Mouse (Mus musculus): ENCODE measurements at regions not wholly inside any gene's neighbourhood (a gene's known extent, or its start where the extent isn't known, plus 50 kb on each side); places are given as distances from the start of the nearest gene placed in this dataset.
A peak's percentile ranks its signal among the peaks of the same experiment; 100 is the strongest.
"Not testable (repeated sequence)": the region's sequence is repeated elsewhere in the genome, so short reads cannot be mapped to it uniquely, and the experiment has no call there.

DNA sequence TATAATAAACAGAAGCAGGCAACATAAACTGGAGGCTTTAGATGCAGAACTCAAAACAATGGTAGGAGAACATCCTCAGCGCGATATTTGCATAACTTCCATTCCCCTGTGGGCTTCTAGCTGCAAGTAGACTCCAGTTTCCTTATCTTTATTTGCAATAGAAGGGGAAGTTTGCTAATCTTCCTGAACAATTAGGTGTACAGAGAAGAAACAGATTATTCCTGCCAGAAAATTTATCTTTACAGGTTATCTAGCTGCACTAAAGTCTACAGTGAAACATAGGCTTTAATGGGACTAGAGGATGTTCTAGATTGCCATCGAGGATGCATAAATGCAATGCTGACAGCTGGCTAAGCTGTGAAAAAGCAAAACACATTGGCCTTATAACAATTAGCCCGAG lies 1544.0 kb downstream of the Efna5 start:
- DNase-seq: no peak

DNA sequence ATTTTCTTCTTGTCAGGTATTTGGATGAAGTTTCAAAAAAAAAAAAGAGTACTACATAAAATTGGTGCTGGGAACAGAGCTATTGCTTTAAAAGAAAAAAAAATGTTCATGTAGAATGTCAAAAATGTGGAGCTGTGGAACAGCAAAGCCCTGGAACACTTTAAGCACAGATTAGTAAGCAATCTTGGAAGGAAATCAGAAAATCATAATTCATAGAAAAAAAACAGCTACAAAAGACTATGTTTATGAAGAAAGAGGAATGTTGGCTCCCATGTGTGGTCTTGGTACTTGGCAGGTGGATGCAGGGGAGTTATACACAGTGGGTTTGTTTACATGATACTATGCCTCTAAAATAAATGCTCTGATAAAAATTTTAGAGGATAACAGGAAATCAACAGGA lies 1555.7 kb downstream of the Efna5 start:
- DNase-seq: no peak

DNA sequence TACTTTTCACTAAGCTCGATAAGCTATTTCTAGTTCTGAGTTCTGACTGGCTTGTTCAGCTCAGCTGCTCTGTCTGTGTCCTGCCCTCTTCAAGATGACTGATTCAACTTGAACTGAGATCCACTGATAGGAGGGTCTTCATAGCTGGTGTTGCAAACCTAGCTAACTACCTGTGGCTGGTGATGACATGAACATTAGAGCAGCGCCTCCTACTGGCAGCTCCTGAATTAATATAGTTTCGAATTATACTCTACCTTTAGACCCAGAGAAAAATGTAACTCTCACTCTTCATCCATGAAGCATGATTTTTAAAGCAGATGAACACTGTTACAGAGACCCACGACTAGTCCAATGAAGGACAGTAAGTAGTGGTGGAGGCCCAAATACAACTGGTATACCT lies 1560.3 kb downstream of the Efna5 start:
- DNase-seq: peak in 1 of 2 experiments; percentile 10

DNA sequence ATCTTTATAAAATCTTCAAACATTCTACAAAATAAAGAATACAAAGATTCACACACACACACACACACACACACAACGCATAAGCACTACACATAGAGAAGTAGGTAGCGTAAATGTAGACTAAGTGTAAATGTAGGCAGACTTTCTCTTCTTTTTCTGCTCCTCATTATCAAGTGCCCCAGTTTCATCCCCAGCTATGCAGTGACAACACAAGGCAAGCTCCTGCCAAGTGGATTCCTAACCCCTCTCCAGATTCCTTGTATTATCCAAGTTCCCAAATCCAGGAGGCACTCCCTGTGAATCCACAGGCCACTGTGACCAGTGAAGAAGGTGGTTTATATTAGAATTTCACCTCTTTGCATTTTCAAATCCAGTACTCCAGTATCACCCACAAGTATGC lies 1567.7 kb downstream of the Efna5 start:
- no peak for DNase-seq

DNA sequence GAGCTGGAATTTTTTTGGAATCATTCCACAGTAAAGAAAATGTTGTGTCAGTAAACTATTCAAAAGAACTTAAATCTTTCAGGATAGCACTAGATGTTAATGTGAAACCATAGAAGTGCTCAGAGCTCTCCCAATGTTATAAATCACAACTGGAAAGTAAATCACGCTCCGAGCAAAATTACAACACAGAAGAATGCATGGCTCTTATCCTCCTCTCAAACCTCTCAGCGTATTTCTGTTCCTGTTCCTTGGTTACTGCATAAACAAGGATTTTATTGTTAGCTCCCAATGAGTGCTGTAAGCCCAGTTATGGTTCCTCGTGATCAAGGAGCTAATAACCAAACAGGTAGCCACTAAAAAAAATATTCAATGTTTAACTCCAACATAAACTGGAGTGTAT lies 1569.9 kb downstream of the Efna5 start:
- no peak for DNase-seq

DNA sequence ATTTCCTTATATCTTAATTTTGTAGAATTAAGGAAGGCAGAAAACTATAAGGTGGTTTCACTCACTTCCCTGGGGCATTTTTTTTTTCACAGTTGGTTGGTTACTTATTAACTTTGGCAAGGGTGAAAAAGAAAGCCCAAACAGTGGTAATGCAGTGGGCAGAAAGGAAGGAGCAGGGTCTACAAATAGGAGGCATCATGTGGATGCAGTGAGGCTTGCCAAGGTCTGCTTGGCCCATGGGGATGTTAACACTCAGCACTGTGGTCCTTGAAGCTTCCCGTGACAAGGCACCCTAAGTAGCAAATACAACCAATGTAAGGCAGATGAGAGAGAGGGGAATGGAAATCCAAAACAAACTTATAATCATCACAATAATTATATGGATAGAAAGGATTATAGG lies 1577.5 kb downstream of the Efna5 start:
- peak in 1 of 2 experiments; percentile 29 for DNase-seq

DNA sequence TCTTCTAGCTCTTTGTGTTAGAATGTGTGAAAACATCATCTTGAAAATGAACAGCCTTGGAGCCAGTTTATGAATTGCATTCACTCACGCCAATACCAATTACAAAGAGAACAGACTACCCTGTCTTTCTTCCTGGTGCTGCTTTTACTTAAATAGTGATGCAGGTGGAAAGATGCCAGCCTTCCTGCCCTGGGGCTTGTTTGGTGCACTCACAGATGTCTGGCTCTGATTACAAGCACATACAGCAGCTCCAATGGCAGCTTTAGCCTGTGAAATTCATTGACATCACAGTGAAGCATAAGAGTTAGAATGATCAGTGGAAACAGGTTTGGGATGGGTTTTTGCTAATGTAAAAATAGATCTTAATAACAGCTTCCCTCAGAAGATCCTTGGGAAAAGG lies 1579.1 kb downstream of the Efna5 start:
- peak; percentile 77 to 84 for DNase-seq

DNA sequence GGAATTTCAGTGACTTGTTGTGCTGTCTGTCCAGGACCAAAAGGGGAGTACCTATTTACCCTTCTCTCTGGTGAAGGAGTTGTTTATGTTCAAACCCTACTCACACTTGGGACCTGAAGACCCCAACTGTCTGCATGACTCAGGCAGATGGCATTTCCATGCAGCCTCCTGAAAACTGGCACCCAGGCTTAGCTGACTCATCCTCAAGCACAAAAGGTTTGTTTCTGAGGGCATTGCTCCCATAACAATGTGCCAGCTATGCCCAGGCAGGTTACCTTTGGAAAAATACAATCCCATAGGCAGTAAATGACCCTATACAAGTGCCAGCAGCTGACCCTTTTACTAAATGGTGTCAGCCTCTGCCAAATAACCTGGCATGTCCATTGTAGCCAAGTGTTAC lies 1579.9 kb downstream of the Efna5 start:
- DNase-seq: peak; percentile 29 to 36

DNA sequence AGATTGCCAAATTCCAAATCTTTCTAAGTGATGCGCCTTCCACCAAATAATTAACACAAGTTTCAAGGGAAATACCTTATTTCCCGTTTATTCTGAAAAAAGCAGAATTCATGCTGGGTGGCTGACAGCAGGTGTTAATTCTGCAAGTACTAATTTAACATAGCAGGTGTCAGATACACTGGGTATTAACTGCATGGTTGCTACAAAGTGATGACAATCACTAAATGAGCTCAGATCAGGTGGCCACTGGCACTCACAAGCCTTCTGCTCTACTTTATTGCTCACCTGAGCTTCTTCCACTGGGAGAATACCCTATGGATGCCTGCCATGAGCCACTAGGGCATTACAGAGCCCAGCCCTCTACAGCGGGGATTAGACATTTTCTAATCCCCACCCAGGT lies 1590.0 kb downstream of the Efna5 start:
- peak in 1 of 2 experiments; percentile 9 for DNase-seq

DNA sequence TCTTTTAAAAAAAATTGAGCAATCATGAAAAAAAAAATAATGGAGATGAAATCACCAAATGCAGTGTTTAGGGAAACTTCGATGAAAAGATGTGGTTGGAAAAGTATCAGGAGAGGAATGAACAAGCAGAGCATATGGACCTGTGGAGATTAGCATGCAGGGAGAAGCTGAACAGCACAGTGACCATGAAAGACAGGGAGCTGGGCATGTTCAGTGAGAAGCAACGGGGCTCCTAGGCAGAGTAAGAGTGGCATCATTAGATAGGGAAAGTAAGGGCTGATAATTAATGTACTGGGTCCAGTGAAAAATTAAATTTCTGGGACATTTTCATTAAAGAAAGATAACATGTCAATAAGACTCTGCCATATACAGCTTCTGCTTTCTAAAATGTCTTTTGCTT lies 1592.5 kb downstream of the Efna5 start:
- DNase-seq: peak; percentile 16 to 52

DNA sequence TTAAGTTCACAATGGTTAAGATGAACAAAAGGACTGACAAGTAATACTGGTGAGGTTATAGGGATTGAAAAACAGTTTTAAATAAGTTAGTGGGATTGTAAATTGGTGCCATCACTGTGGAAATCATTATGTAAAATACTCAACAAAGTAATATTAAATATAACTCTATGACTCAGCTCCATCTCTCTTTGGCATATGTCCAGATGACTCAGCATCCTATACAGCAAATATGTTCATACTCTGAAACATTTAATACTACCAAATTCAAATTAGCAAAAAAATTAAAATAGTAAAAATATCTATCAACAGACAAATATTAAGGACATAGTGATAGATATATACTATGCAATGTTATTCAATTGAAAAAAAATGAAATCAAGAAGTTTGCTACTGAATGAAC lies 1607.5 kb downstream of the Efna5 start:
- DNase-seq: peak in 1 of 2 experiments; percentile 3

DNA sequence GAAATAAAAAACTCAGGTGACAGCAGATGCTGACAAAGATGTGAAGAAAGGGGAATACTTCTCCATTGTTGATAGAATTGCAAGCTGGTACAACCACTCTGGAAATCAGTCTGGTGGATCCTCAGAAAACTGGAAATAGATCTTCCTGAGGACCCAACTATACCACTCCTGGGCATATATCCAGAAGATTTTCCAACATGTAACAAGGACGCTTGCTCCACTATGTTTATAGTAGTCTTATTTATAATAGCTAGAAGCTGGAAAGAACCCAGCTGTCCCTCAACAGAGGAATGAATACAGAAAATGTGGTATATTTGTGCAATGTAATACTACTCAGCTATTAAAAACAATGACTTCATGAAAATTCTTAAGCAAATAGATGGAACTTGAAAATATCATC lies 1624.6 kb downstream of the Efna5 start:
- DNase-seq: not testable (repeated sequence)

DNA sequence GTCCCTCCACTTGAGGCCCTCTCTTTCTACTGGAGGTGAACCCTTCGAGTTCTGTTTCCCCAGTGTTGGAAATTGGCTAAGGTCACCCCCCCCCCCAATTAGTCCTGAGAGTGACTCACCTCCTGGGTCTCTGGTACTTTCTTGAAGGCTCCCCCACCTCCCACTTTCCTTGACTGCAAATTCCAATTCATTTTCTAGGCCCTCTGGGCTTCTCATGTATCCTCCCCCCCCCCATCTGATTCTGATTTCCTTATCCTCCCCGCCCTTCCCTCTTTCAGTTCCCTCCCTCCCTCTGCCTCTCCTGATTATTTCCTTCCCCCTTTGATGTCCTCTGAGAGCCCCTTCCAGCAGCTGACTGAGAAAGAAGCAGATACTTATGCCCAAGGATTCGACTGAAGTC lies 1632.7 kb downstream of the Efna5 start:
- no peak for DNase-seq

DNA sequence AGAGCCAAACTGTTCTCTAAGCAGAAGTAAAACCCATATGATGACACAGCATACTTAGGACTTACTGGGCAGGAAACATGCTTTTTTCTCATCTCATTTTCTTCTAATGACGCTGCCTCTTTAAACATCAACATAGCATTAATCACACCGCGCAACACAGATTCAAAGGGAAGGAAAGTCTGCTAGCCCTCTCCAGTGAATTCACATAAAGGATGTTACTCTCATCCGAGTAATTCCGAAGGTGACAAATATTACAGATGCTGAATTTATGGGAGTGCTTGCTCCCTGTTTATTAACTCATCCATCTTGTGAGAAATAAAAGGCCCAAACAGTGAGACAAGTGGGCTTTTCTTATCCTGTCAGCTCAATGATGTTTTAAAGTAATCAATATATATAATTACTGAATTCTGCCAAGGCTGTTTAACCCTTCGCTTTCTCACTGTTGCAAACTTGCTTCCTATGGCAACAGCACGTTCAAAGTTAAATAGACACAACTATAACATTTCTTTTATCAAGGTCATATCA lies 1663.9 kb downstream of the Efna5 start:
- DNase-seq: no peak

DNA sequence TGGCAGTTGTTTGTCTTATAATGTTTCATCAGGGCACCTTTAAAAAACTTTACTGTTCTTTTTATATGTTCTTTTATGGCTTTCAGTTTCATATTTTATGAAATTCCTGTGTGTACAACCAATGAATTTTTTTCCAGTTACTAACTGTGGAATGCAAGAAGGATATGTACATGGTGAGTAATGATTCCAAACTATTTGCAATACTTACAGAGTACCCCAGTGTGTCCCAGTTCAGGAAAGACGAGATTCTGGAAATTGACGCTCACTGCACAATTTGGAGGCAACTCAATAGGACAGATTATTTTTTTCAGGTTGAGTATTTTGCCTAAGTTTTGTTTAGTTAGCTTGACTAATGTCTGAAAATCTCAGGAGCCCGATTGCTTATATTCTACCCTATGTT lies 1676.8 kb downstream of the Efna5 start:
- DNase-seq: no peak

DNA sequence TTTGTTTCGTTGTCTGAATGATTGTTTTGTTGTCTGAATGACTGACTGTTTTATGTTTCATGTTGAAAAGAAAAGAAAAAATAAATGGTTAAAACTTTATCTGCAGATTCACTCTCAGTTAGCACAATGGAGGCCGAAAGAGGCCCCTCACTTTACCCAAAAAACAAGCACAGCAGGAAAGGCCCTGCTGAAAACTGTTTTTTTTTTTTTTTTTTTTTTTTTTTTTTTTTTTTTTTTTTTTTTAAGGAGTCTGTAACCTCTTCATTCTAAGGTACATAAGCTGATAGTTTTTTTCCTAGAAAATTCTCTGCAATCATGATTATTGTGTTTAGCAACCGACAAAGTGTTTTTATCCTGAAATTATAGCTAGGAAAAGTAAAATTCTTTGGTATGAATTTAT lies 1693.2 kb downstream of the Efna5 start:
- not testable (repeated sequence) for DNase-seq

DNA sequence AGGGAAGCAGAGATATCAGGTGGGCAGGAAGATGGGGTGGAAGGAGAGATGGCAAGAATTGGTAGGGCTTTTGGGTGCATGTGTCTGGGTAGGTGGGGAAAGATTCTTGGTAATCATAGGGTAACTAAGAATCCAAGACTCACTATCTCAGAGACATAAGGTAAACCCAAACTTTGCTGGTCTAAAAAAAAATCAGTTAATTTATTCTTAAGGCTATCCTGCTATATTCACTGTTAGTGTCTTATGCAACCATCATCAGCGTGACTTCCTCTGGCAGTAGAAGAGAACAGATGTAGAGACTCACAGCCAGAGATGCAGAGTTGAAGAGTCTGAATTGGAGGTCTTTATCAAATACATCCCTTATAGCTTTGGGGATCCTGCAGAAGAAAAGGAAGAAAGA lies 1704.5 kb downstream of the Efna5 start:
- no peak for DNase-seq

DNA sequence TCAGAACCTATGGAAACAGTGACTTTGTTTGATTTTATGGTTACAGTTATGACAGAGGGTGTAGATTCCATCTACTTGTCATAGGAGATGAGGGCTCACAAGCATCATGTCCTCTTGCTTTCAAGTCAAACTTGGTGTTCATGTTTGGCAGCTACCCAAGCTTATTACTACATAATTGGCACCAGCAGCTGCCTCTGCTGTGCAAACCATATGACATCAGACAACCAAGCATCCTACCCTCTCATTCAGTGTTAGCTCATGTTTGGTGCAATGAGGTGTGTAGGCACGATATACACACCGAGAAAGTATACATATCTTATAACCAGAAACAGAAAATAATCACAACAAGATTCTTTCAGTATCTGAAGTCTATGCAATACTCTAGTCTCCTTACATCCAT lies 1721.7 kb downstream of the Efna5 start:
- DNase-seq: peak; percentile 75 to 80

DNA sequence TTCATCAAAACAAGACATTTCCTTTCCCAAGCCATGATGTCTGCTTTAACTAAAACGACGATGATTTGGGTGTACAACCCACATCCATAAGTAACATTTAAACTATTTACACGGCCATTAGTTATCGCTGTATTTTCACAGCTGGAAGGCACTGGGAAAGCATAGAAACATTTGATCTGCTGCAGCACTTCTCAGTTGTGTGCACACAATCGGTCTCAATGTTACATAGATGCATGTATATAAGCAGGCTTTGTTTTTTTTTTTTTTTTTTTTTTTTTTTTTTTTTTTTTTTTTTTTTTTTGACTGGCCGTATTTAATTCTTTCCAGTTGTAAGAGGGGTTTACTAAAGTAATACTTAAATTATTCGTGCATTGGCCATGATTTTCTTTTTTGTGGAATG lies 1744.1 kb downstream of the Efna5 start:
- no peak for DNase-seq

DNA sequence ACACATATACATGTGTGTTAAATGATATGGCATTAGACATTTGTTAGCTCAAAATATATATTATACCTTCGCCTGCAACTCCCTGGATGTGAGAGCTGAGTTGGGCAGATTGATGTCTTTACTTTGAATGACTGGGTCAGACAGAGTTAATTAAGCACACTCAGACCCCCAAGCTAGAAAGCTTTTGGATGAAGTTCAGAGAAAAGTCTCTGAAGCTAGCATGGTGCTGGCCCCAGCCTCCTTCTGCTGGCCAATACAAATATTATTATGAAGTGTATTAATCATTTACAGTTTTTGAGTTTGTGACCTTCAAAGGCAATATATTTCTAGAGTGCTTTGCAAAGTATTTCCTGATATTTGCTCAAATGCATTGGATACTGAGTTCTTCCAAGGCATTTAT lies 1753.3 kb downstream of the Efna5 start:
- DNase-seq: no peak

DNA sequence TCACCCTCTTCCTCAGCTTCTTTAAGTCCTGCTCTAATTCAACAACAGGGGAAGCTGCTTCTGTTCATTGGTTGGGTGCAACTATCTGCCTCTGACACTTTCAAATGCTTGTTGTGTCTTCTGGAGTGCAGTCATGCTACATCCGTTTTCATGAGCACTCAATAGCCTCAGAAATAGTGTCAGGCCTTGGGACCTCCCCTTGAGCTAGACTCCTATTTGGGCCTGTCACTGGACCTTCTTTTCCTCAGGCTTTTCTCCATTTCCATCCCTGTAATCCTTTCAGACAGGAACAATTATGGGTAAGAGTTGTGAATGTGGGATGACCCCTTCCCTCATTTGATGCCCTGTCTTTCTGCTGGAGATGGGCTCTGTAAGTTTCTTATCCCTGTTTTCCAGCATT lies 1774.8 kb downstream of the Efna5 start:
- DNase-seq: no peak

DNA sequence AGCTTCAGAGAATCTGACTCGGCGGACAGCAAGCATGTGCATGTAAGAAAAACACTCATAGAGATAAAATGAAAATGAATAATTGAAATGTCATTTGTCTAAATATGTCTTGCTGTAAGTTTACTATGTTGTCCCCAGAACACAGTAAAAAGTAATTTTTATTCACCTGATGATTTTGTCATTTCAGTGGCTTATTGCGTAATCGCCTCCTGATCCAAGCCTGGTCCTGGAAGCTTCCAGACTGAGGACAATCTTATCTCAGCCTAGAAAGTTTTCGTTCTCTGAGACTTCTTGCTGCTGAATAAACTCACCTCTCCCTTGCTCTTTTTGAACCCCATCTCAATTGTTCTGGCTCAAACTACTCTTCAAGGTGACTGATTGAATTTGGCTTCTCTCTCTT lies 1820.7 kb downstream of the Efna5 start:
- no peak for DNase-seq

DNA sequence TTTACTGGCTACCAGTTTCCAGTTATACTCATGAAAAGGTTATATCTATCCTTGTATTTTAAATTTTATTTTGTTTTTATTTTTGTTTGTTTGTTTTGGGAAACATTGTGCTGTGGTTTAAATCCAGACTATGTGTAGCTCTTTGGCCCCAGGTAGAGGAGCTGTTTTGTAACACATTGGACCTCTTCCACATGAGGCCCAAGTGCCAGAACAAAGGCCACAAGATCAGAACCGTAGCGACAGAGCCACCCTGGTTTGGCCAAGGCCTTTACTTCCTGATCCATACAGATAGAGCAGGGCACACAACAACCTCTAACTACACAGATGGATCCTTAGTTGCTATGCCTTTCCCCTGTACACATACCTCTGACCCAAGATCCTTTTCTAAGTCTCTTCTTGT lies 1822.6 kb downstream of the Efna5 start:
- DNase-seq: no peak

DNA sequence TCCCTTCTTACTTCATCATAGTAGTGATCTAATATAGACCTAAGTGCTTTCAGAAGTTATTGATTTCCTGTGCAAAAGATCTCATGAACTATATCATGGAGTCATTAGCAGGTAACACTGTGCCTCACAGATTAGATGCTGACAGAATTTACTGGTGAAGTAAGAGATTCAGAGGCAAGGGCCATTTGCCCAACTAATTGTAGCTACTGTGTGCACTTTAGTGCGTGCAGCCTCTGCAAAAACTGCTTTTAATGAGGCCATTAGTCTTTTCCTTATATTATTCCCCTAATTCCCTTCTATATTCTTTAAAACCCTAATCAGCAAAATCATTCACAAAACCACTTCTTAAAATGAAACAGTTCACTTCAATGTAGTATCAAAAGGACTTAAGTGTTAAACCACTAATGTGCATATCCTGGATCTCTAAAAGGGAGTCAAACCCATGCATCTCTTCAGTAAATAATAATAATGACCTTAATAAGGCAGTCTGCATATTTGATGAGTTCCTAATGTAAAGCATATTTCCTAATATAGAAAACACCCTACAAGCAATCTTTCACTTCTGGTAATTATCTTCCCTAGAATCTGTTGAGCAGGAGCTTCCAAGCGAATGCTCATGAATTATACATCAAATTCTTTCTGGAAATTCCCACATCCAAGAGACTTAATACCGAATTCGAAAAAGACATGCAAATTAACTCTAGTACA lies 1847.4 kb downstream of the Efna5 start:
- no peak for DNase-seq

DNA sequence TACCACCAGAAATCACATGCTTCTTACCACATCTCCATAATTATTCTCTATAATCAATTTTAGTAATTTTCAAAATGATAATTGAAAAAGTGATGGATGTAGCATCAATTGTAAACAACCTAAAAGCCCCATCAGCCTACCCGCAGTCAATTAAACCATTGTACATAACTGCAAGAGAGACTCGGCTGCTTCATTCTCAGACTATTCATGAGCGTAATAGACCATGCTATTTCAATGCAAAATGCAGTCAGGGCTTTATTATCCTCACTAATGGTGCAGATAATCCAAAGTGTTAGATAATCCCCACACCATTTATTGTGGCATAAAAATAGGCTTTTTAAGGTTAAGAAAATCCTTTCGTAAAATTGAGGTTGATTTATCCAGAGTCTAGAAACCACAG lies 1862.5 kb downstream of the Efna5 start:
- DNase-seq: no peak

All from cerebellum, postnatal 10 days (tissue).